Mouse (Mus musculus): Measurements from ENCODE around the gene Foxk1.

Foxk1 gene

GRCm38 (mm10) chr5:142444791-142445531 is 43.7 kb downstream of the Foxk1 start:
- no peak for DNase-seq (ENCODE audit: low read depth, low spot score)

DNA sequence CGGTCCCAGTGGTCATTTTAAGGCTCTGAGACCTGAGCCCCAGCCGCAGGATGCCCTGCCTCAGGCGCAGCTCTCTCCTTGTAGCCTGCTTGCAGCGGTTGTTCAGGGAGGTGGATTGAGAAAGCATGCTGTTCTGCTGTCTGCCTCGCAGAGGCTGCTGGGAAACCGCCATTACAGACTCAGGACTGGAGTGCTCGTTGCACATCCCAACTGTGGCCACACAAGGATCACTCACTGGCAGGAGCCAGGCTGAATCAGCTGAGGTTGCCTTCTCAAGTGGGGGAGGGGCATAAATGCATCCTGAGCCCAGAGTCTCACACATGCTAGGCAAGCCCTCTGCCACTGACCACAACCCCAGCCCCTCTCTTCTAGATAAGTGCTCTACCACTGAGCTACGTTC is 44.4 kb downstream of the Foxk1 start:
- no peak for DNase-seq (ENCODE audit: low read depth, low spot score)

DNA sequence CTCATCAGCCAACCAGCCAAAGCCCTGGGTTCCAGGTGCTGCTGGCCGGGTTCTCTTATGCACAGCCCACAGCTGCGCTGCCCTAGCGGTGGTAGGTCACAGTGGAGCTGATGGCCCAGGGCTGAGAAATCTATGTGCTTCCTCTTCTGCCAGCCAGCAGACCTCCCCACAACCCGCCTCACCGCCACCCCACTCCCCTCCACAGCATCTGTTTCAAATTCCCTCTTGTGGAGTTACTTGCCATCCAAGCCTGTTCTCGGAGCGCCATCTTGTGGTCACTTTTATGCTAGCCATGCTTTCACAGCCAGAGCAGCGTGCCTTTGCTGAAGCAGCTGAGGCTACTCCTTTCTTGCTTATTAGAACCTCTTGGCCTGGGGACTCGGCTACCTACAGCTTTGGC is 46.8 kb downstream of the Foxk1 start:
- DNase-seq (ENCODE audit: low read depth, low spot score), result peak; percentile 72

DNA sequence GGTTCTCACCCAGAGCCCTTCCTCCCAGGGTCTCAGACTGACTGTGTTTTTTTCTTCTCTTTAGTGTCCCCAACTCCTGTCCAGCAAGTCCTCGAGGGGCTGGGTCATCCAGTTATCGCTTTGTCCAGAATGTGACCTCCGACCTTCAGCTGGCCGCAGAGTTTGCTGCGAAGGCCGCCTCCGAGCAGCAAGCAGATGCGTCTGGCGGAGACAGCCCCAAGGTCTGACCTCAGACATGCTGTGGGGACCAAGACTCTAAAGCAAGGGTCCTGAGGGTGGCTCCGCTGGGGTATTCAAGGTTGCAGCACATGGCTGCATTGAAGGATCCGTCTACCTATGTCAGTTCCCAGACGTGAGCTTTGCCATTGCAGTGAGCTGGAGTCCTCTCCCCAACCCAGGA is 47.3 kb downstream of the Foxk1 start:
- DNase-seq (ENCODE audit: low read depth, low spot score), result no peak

- no peak for DNase-seq (ENCODE audit: low read depth, low spot score)
Measured at GRCm38 (mm10) chr5:142450846-142451245, 49.5 kb downstream of the Foxk1 start.

DNA sequence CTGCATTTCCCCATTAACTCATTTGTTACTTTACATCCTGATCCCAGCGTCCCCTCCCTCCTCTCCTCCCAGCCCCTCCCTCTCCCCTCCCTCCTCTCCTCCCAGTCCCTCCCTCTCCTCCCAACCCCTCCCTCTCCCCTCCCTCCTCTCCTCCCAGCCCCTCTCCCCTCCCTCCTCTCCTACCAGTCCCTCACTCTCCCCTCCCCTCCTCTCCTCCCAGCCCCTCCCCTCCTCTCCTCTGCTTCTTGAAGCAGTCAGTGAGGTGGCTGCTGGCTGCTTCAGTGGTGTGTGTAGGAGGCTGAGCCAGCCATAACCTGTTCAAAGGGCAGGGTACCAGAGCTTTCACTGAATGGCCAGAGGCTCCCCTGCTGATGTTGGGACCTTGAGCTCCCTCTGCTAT is 50.5 kb downstream of the Foxk1 start:
- DNase-seq (ENCODE audit: low read depth, low spot score), result no peak

- DNase-seq (ENCODE audit: low read depth, low spot score), result no peak
Measured at GRCm38 (mm10) chr5:142453742-142454141, 52.4 kb downstream of the Foxk1 start.

DNA sequence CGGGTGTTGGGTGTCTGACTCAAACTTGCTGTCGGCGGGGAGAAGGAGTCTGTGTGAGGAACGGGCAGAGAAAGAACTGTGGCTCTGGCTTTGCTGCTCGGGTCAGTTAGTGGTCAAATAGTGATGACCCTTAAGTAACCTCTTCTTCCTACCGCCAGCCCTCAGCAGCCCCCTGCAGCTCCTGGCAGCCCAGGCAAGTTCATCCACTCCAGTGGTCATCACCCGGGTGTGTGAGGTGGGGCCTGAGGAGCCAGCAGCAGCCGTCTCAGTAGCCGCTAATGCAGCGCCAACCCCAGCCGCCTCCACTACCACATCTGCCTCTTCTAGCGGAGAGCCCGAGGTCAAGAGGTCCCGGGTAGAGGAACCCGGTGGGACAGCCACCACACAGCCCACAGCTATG is 55.0 kb downstream of the Foxk1 start:
- no peak for DNase-seq (ENCODE audit: low read depth, low spot score)

GRCm38 (mm10) chr5:142457345-142457744 is 56.0 kb downstream of the Foxk1 start:
- no peak for DNase-seq (ENCODE audit: low read depth, low spot score)

DNA sequence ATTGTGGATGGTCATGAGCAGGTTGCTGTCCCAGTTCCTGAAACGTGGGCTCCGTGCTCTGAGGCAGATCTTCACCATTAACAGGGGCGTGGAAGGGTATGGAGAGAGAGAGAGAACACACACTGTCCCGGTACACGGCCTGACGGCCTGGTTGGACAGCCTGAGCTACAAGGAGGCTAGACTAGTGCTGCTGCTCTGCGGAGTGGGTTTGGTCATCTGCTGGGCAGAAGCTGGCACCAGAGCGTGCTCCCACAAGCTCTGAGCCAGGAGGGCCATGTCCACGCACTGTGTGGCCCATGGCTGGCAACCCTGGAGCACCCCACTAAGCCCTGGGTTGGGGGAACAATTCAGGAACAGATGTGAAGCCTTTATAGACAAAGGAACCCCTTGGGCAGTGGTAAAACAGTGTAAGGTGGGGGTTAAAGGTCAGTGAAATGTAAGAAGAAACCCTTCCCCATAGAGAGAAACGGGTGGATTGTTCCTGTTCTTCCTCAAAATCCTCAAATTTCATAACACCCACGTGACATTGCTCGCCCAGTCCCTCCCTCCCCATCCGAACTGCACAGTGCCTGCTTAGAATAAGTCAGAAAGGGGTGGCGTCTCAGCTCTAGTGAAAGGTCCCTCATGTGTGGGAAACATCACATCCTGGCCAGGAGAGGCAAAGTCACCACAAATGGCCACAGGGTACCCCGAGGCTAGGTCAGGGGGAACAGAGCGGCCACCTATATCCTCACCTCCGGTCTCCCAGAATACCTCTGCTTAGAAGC is 57.7 kb downstream of the Foxk1 start:
- no peak for DNase-seq (ENCODE audit: low read depth, low spot score)

GRCm38 (mm10) chr5:142459834-142460233 is 58.5 kb downstream of the Foxk1 start:
- no peak for DNase-seq (ENCODE audit: low read depth, low spot score)

DNA sequence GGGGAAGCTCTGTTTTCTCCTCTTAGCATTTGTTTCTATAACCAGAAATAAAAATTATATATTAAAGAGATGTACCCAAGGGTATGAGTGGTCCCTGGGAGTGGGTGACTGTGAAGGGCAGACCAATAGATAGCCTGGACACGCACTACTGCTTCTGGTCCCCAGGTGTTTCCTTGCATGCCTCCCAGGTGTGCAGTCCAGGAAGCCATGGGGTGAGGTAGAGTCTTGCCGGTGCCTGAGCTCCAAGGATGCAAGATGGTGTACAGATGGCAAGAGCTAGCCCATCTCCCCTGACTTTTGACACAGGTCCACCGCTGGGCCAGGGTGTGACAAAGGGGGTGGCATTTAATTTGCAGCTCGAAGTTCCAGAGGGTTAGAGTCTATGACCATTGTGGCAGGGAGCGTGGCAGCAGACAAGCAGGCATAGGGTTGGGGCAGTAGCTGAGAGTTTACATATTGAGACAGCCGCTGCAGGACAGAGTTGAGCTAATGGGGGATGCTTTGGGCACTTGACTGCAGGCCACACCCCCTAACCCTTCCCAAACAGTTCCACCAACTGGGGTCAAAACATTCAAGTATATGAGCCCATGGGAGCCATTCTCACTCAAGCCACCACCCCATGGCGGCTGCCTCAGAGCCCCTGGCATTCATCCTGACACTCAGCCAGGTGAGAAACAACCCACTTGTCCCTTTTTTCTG is 60.8 kb downstream of the Foxk1 start:
- no peak for DNase-seq (ENCODE audit: low read depth, low spot score)

DNA sequence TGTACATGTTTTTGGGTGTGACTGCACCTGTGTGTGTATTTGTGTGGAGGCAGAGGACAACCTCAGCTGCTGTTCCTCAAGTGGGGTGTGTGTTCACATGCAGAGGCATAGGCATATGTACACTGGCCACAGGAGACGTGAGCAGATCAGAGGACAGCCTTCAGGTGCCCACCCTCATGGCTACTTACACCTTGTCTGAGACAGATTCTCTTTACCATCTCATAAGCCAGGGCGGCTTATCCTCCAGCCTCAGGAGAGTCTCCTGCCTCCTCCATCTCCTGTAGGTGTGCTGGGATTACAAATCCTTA is 61.3 kb downstream of the Foxk1 start:
- DNase-seq (ENCODE audit: low read depth, low spot score), result no peak

DNA sequence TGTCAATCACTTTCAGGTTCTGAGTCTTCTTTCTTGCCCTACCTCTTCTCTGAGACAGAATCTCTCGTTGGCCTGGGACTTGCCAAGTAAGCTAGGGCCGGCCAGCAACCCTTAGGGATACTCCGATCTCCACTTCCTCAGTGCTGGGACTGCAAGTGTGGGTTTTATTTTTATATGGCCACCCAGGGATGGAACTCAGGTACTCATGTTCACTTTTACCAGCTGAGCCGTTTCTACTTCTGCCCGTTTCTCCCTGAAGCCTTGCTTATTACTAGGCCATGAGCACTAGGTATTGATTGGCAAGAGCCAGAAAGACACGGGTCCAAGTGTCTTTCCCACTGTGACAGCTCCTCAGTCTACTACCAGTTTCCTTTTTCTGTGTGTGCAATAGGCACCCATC is 61.7 kb downstream of the Foxk1 start:
- no peak for DNase-seq (ENCODE audit: low read depth, low spot score)

DNA sequence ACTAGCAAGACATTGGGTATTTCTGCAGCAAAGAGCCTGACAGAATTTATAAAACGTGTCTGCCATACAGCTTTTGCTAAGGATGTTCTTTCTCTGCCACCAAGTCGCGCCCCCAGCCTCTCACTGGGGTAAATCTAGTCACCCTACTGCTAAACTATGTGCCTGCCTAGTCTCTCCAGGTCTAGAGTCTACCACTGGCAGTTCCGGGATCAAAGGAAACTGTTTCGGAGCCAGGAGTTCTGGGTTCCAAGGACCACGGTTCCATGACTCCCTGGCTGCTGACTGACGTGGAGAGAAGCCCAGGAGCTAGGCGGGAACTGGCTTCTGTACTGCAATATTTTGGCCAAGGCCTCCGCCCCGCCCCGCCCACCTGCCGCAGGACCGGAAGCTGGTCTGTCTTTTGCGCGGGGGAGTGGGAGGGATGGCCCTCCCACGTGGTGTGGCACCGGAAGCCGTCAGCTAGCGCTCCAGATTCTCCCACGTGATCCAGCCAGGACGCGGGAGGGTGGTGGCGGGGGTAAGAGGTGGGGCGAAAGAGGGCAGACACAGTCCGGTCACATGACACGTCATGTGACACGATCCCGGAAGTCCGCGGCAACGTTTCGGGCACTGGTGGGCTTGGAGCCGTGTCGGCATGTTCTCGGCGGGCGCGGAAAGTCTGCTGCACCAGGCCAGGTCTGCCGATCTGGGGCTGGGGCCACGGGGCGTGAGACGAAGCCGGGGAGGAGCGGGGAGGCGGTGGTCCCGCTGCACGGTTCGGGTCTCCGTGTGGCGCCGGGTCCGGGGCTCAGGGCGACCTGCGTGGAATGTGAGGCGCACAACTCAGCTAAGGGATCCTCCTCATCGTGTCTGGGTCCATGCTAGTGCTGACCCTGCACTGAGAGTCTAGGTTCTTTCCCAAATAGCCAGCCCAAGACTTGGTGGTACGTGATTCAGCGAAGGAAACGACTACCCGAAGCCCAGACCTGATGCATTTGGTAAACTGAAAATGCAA is 62.5 kb downstream of the Foxk1 start, which contains the start of gene Ap5z1:
Ap5z1 (plus strand) TSS at position 484 of the 994 bp plus-strand sequence.
- DNase-seq (ENCODE audit: low read depth, low spot score), result peak; percentile 95

DNA sequence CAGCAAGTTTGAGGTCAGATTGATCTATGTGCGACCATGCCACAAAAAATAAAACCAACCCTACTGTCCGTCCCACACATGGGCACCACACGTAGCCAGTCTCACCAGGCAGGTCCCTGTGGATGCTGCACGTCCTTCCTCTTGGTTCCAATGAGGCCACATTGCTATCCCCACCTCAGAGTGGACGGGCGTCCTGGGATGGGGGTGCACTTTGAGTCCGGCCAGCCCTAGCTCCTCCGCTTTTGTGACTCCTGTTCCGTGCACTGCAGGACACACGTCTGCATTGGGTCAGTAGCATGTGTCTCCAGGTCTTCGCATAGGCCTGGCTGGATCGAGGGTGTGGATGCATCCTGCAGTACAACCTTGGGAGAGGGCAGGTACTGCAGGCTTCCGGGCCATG is 67.1 kb downstream of the Foxk1 start:
- DNase-seq (ENCODE audit: low read depth, low spot score), result no peak

DNA sequence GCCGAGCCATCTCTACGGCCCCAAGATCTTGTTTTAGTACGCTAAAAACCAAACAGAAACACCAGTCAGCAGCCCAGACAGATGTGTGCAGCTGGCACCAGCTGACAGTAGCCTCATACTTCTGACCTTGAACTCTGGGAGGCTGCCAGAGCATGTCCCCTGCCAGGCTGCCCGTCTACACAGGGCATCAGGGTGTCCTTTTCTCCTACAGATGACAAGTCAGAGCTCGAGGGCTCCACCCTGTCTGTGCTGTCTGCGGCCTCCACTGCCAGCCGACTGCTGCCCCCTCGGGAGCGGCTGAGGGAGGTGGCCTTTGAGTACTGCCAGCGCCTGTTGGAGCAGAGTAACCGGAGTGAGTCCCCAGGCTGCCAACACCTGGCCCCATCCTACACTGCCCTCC is 68.5 kb downstream of the Foxk1 start:
- DNase-seq (ENCODE audit: low read depth, low spot score), result no peak

DNA sequence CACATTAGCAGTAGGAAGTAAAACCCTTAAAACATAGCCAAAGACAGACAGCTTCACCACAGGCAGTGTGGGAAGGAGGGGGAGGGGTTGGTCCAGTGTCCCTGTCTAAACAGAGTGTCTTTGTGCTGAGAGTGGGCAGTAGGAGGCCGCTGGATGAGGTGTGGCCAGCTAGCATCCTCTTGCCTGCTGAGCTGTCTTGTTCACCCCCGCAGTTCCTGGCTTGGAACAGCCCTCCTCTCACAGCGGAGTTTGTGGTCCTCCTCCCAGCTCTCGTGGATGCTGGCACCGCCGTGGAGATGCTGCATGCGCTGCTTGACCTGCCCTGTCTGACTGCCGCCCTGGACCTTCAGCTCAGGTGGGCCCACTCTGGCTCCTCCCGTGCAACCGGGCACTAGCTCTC is 72.4 kb downstream of the Foxk1 start:
- no peak for DNase-seq (ENCODE audit: low read depth, low spot score)

DNA sequence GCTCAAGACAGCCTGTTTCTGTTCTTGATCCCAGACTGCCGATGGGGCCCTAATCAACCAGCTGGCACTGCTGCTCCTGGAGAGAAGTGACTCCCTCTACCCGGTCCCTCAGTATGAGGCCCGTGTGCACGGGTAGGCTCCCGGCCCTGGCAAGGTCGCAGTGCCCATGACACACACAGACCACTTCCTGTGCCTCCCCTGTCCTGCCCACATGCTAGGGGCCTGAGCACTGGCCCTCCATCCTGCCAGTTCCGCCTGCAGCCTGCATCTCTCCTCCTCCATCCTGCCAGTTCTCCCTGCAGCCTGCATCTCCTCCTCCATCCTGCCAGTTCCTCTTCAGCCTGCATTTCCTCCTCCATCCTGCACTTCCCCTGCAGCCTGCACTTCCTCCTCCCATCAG is 74.4 kb downstream of the Foxk1 start:
- no peak for DNase-seq (ENCODE audit: low read depth, low spot score)

GRCm38 (mm10) chr5:142477346-142477745 is 76.0 kb downstream of the Foxk1 start:
- no peak for DNase-seq (ENCODE audit: low read depth, low spot score)

DNA sequence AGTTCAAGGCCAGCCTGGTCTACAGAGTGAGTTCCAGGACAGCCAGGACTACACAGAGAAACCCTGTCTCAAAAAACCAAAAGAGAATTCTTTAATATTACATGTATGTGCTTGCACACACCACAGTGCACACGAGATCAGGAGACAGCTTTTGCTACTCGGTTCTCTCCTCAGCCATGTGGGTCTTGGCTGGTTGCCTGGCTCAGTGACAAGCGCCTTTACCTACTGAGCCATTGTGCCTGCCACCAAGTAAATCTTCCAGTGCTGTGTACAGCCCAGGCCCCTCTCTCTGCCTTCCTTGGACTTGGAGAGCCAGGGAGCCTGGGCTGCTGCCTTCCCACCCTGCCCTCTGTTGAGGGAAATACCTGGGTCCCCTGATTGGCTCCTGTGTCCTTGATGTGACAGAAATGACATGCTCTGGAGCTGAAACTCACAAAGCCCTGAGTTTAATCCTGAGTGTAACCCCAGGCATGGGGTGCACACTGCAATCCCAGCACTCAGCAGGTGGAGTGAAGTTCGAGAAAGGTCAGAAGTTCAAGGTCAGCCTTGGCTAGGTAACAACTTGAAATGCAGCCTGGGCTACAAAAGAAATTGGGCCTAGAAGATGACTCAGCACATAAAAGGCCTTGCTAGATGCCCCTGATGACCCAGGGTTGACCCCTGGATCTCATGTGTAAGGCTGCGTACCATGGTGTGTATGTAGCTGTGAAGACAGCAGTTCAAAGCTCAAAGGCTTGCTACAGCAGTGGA is 76.7 kb downstream of the Foxk1 start:
- DNase-seq (ENCODE audit: low read depth, low spot score), result no peak
